Comparison of ENCODE assay signal across 48 mouse cellular contexts in genomic region chr3:83013951-83014350, GRCm38 (mm10). TPM values are rescaled to one million over a fixed set of nuclear protein-coding genes. Genes with fewer than 3 reads are reported as not detected.
"Had no signal": no experiment of that assay in that cellular context is flagged by ENCODE, and none has a peak within 500 bp of the region (broad histone marks: within the 10 kb centered on the region; RNA-seq: fewer than 3 reads in every experiment).

No protein-coding gene starts in this region.

- H3K4me1 ChIP-seq: heart, embryonic 10.5 days; heart, embryonic 12.5 days; heart, embryonic 13.5 days; heart, embryonic 15.5 days; hindbrain, embryonic 10.5 days; hindbrain, embryonic 12.5 days; hindbrain, embryonic 13.5 days; hindbrain, embryonic 15.5 days; intestine, embryonic 15.5 days; kidney, embryonic 15.5 days had no signal

- H3K9me3 ChIP-seq: heart, embryonic 10.5 days; heart, embryonic 12.5 days; heart, embryonic 13.5 days; heart, embryonic 15.5 days; hindbrain, embryonic 10.5 days; hindbrain, embryonic 12.5 days; hindbrain, embryonic 13.5 days; hindbrain, embryonic 15.5 days; intestine, embryonic 15.5 days; kidney, embryonic 15.5 days had no signal

- H3K36me3 ChIP-seq: heart, embryonic 10.5 days; heart, embryonic 12.5 days; heart, embryonic 13.5 days; heart, embryonic 15.5 days; hindbrain, embryonic 10.5 days; hindbrain, embryonic 12.5 days; hindbrain, embryonic 13.5 days; hindbrain, embryonic 15.5 days; intestine, embryonic 15.5 days; kidney, embryonic 15.5 days had no signal

- DNase-seq: heart, postnatal 10 days; heart, postnatal 14 days; heart, postnatal 36 days; heart, postnatal 4 days; kidney, adult 11 months; kidney, adult 18-20 months; kidney, adult 2 months; kidney, adult 8-10 months; kidney, adult 9 months; kidney, postnatal 10 days; kidney, postnatal 14 days; kidney, postnatal 25 days; kidney, postnatal 36 days; kidney, postnatal 4 days; layer of hippocampus, adult 9-11 months; layer of hippocampus, postnatal 36 days had no signal

- H3K4me2 ChIP-seq: heart, embryonic 11.5 days; heart, embryonic 12.5 days; heart, embryonic 13.5 days; heart, embryonic 15.5 days; hindbrain, embryonic 12.5 days; hindbrain, embryonic 13.5 days; hindbrain, embryonic 14.5 days; hindbrain, embryonic 15.5 days; intestine, embryonic 15.5 days; kidney, embryonic 15.5 days had no signal

- H3K4me3 ChIP-seq: heart, embryonic 10.5 days; heart, embryonic 12.5 days; heart, embryonic 13.5 days; heart, embryonic 15.5 days; hindbrain, embryonic 10.5 days; hindbrain, embryonic 12.5 days; hindbrain, embryonic 13.5 days; hindbrain, embryonic 15.5 days; intestine, embryonic 15.5 days; kidney, embryonic 15.5 days; layer of hippocampus, adult 2 months had no signal

- H3K9ac ChIP-seq: heart, embryonic 12.5 days; heart, embryonic 13.5 days; heart, embryonic 15.5 days; hindbrain, embryonic 12.5 days; hindbrain, embryonic 13.5 days; hindbrain, embryonic 14.5 days; hindbrain, embryonic 15.5 days; intestine, embryonic 15.5 days; kidney, embryonic 15.5 days had no signal

- H3K27ac ChIP-seq: heart, embryonic 10.5 days; heart, embryonic 13.5 days; heart, embryonic 15.5 days; hindbrain, embryonic 10.5 days; hindbrain, embryonic 12.5 days; hindbrain, embryonic 13.5 days; hindbrain, embryonic 14.5 days; hindbrain, embryonic 15.5 days; hindbrain, postnatal 0 days; intestine, embryonic 15.5 days; kidney, embryonic 15.5 days; kidney, postnatal 0 days; layer of hippocampus, adult 2 months had no signal

- H3K27me3 ChIP-seq: heart, embryonic 12.5 days; heart, embryonic 13.5 days; heart, embryonic 15.5 days; hindbrain, embryonic 12.5 days; hindbrain, embryonic 13.5 days; hindbrain, embryonic 15.5 days; intestine, embryonic 15.5 days; kidney, embryonic 15.5 days had no signal

- ATAC-seq: hindbrain, embryonic 16.5 days; hindbrain, postnatal 0 days; inflammation-experienced regulatory T-cells, adult 6 months; intestine, embryonic 15.5 days; intestine, embryonic 16.5 days; intestine, postnatal 0 days had no signal

RNA-seq across cellular contexts. Expression of gene Fgg, which starts 6.4 kb away (rescaled TPM):
- total RNA-seq: heart, postnatal 10 days; heart, postnatal 14 days; heart, postnatal 25 days; heart, postnatal 36 days; hematopoietic stem cell, adult 5-6 weeks; hindbrain, postnatal 0 days; layer of hippocampus, adult 8-10 months; layer of hippocampus, postnatal 10 days; layer of hippocampus, postnatal 14 days; layer of hippocampus, postnatal 25 days; layer of hippocampus, postnatal 36 days had no signal
- polyA plus RNA-seq: heart, embryonic 14.5 days; hindbrain, embryonic 10.5 days; hindbrain, embryonic 11.5 days; hindbrain, embryonic 12.5 days; hindbrain, embryonic 13.5 days; hindbrain, embryonic 14.5 days; hindbrain, embryonic 16.5 days; inflammation-experienced regulatory T-cells, adult 6 months; intestine, embryonic 14.5 days; kidney, embryonic 14.5 days; large intestine, adult 2 months had no signal

RNA-seq across cellular contexts. Expression of gene Fga, which starts 11.9 kb away (rescaled TPM):
- total RNA-seq: heart, adult 8-10 months; heart, postnatal 14 days; heart, postnatal 25 days; heart, postnatal 36 days; hematopoietic stem cell, adult 5-6 weeks; hindbrain, postnatal 0 days; layer of hippocampus, adult 18-20 months; layer of hippocampus, adult 2 months; layer of hippocampus, adult 8-10 months; layer of hippocampus, postnatal 14 days; layer of hippocampus, postnatal 36 days had no signal
- polyA plus RNA-seq: heart, embryonic 14.5 days; hindbrain, embryonic 10.5 days; hindbrain, embryonic 11.5 days; hindbrain, embryonic 12.5 days; hindbrain, embryonic 13.5 days; hindbrain, embryonic 14.5 days; hindbrain, embryonic 16.5 days; hindbrain, postnatal 0 days; inflammation-experienced regulatory T-cells, adult 6 months had no signal

RNA-seq across cellular contexts. Expression of gene Fgb, which starts 35.7 kb away (rescaled TPM):
- total RNA-seq: heart, adult 8-10 months; heart, postnatal 14 days; heart, postnatal 25 days; heart, postnatal 36 days; hematopoietic stem cell, adult 5-6 weeks; hindbrain, postnatal 0 days; layer of hippocampus, adult 18-20 months; layer of hippocampus, adult 2 months; layer of hippocampus, adult 8-10 months; layer of hippocampus, postnatal 10 days; layer of hippocampus, postnatal 14 days; layer of hippocampus, postnatal 25 days; layer of hippocampus, postnatal 36 days had no signal
- polyA plus RNA-seq: hindbrain, embryonic 10.5 days; hindbrain, embryonic 11.5 days; hindbrain, embryonic 12.5 days; hindbrain, embryonic 13.5 days; hindbrain, embryonic 14.5 days; hindbrain, embryonic 16.5 days; hindbrain, postnatal 0 days; inflammation-experienced regulatory T-cells, adult 6 months had no signal
